Mouse (Mus musculus): ENCODE measurements at regions not wholly inside any gene's neighbourhood (a gene's known extent, or its start where the extent isn't known, plus 50 kb on each side); places are given as distances from the start of the nearest gene placed in this dataset.

GRCm38 (mm10) chr12:95937705-95938104 lies 245.7 kb downstream of the Flrt2 start:
- no peak for DNase-seq (ENCODE audit: low spot score in 2 of 2)
- intact Hi-C loops (cut with DNase I), result no loop called here

GRCm38 (mm10) chr12:95940465-95941012 lies 248.5 kb downstream of the Flrt2 start:
- intact Hi-C loops (cut with DNase I), result no loop called here
- no peak for DNase-seq (ENCODE audit: low spot score in 2 of 2)

- intact Hi-C loops (cut with DNase I), result no loop called here
- no peak for DNase-seq (ENCODE audit: low spot score in 2 of 2)
Observed at GRCm38 (mm10) chr12:95959786-95960504, 267.9 kb downstream of the Flrt2 start.

- no peak for DNase-seq (ENCODE audit: low spot score in 2 of 2)
- intact Hi-C loops (cut with DNase I), result no loop called here
Observed at GRCm38 (mm10) chr12:95960505-95960871, 268.5 kb downstream of the Flrt2 start.

GRCm38 (mm10) chr12:95962817-95963216 lies 270.8 kb downstream of the Flrt2 start:
- intact Hi-C loops (cut with DNase I), result no loop called here
- DNase-seq (ENCODE audit: low spot score in 2 of 2), result no peak

- no peak for DNase-seq (ENCODE audit: low spot score in 2 of 2)
Observed at GRCm38 (mm10) chr12:95988669-95989288, 296.8 kb downstream of the Flrt2 start.

GRCm38 (mm10) chr12:95994963-95995362 lies 302.9 kb downstream of the Flrt2 start:
- intact Hi-C loops (cut with DNase I), result no loop called here
- DNase-seq (ENCODE audit: low spot score in 2 of 2), result no peak

More at GRCm38 (mm10) chr12:95988669-95989288, 296.8 kb downstream of the Flrt2 start:
- intact Hi-C loops (cut with DNase I), result no loop called here

- intact Hi-C loops (cut with DNase I), result no loop called here
- DNase-seq (ENCODE audit: low spot score in 2 of 2), result no peak
Observed at GRCm38 (mm10) chr12:96030180-96030579, 338.2 kb downstream of the Flrt2 start.

- intact Hi-C loops (cut with DNase I), result no loop called here
- DNase-seq (ENCODE audit: low spot score in 2 of 2), result no peak
Observed at GRCm38 (mm10) chr12:96075365-96075764, 383.3 kb downstream of the Flrt2 start.

- intact Hi-C loops (cut with DNase I), result no loop called here
Observed at GRCm38 (mm10) chr12:96090995-96091394, 399.0 kb downstream of the Flrt2 start.

GRCm38 (mm10) chr12:96106254-96106653 lies 414.2 kb downstream of the Flrt2 start:
- no peak for DNase-seq (ENCODE audit: low spot score in 2 of 2)
- intact Hi-C loops (cut with DNase I), result no loop called here

More at GRCm38 (mm10) chr12:96090995-96091394, 399.0 kb downstream of the Flrt2 start:
- no peak for DNase-seq (ENCODE audit: low spot score in 2 of 2)

- intact Hi-C loops (cut with DNase I), result no loop called here
- DNase-seq (ENCODE audit: low spot score in 2 of 2), result peak; percentile 2 to 4
Observed at GRCm38 (mm10) chr12:96114727-96115379, 422.8 kb downstream of the Flrt2 start.

GRCm38 (mm10) chr12:96117553-96117952 lies 425.5 kb downstream of the Flrt2 start:
- intact Hi-C loops (cut with DNase I), result no loop called here
- DNase-seq (ENCODE audit: low spot score in 2 of 2), result no peak

- intact Hi-C loops (cut with DNase I), result no loop called here
- no peak for DNase-seq (ENCODE audit: low spot score in 2 of 2)
Observed at GRCm38 (mm10) chr12:96124156-96124931, 432.3 kb downstream of the Flrt2 start.

- intact Hi-C loops (cut with DNase I), result no loop called here
- no peak for DNase-seq (ENCODE audit: low spot score in 2 of 2)
Observed at GRCm38 (mm10) chr12:96129870-96130454, 437.9 kb downstream of the Flrt2 start.

- intact Hi-C loops (cut with DNase I), result no loop called here
- DNase-seq (ENCODE audit: low spot score in 2 of 2), result no peak
Observed at GRCm38 (mm10) chr12:96130796-96131512, 438.9 kb downstream of the Flrt2 start.

GRCm38 (mm10) chr12:96134136-96134535 lies 442.1 kb downstream of the Flrt2 start:
- DNase-seq (ENCODE audit: low spot score in 2 of 2), result no peak
- intact Hi-C loops (cut with DNase I), result no loop called here

- DNase-seq (ENCODE audit: low spot score in 2 of 2), result no peak
- intact Hi-C loops (cut with DNase I), result no loop called here
Observed at GRCm38 (mm10) chr12:96141748-96142147, 449.7 kb downstream of the Flrt2 start.

GRCm38 (mm10) chr12:96154095-96154494 lies 462.1 kb downstream of the Flrt2 start:
- intact Hi-C loops (cut with DNase I), result no loop called here
- DNase-seq (ENCODE audit: low spot score in 2 of 2), result no peak

Measured in left cerebral cortex, postnatal 14 days (tissue).